Mouse (Mus musculus) kidney, adult 8-10 months (tissue): ENCODE measurements around the gene Lrrc8a.

Experiments
- DNase-seq, 2 experiments: peaks; one replicate each; pipeline ENCODE4 v3.0.0; 2022

Gene Lrrc8a

GRCm38 (mm10) chr2:30237199-30237880 lies at the start of gene Lrrc8a:
Gene Lrrc8a (plus strand): TSS chr2:30237715.
- DNase-seq: peak; percentile 99 to 100

GRCm38 (mm10) chr2:30191790-30192580 lies 45.5 kb upstream of the Lrrc8a start:
- peak; percentile 67 to 70 for DNase-seq

GRCm38 (mm10) chr2:30194656-30195055 lies 42.9 kb upstream of the Lrrc8a start:
- DNase-seq: no peak

GRCm38 (mm10) chr2:30198021-30198420 lies 39.5 kb upstream of the Lrrc8a start:
- peak; percentile 45 to 67 for DNase-seq

GRCm38 (mm10) chr2:30199984-30200383 lies 37.5 kb upstream of the Lrrc8a start:
- no peak for DNase-seq

GRCm38 (mm10) chr2:30200388-30200925 lies 37.1 kb upstream of the Lrrc8a start:
- peak in 1 of 2 experiments; percentile 62 for DNase-seq

- DNase-seq: peak in 1 of 2 experiments; percentile 60
Measured at GRCm38 (mm10) chr2:30203439-30203838, 34.1 kb upstream of the Lrrc8a start.

GRCm38 (mm10) chr2:30205255-30205628 lies 32.3 kb upstream of the Lrrc8a start:
- peak; percentile 52 to 67 for DNase-seq

GRCm38 (mm10) chr2:30205629-30206357 lies 31.7 kb upstream of the Lrrc8a start, which contains the start of gene Kyat1:
Gene Kyat1 (minus strand): TSS chr2:30205847.
- DNase-seq: peak; percentile 94 to 96

GRCm38 (mm10) chr2:30207401-30207800 lies 30.1 kb upstream of the Lrrc8a start:
- no peak for DNase-seq

- DNase-seq: no peak
Measured at GRCm38 (mm10) chr2:30207886-30208285, 29.6 kb upstream of the Lrrc8a start.

GRCm38 (mm10) chr2:30211408-30212168 lies 25.9 kb upstream of the Lrrc8a start:
- DNase-seq: no peak

- no peak for DNase-seq
Measured at GRCm38 (mm10) chr2:30212169-30212545, 25.4 kb upstream of the Lrrc8a start.

GRCm38 (mm10) chr2:30212951-30213350 lies 24.6 kb upstream of the Lrrc8a start:
- DNase-seq: peak in 1 of 2 experiments; percentile 51

- DNase-seq: no peak
Measured at GRCm38 (mm10) chr2:30214745-30215144, 22.8 kb upstream of the Lrrc8a start.

GRCm38 (mm10) chr2:30215493-30215892 lies 22.0 kb upstream of the Lrrc8a start:
- DNase-seq: no peak

GRCm38 (mm10) chr2:30216293-30216692 lies 21.2 kb upstream of the Lrrc8a start:
- DNase-seq: no peak

GRCm38 (mm10) chr2:30235593-30235992 lies 1.9 kb upstream of the Lrrc8a start:
- DNase-seq: peak in 1 of 2 experiments; percentile 37

- no peak for DNase-seq
Measured at GRCm38 (mm10) chr2:30236426-30237198, 903 bp upstream of the Lrrc8a start.

GRCm38 (mm10) chr2:30237881-30238280 lies 366 bp downstream of the Lrrc8a start:
- DNase-seq: peak; percentile 73 to 76

- DNase-seq: no peak
Measured at GRCm38 (mm10) chr2:30238906-30239465, 1.5 kb downstream of the Lrrc8a start.
